Mouse (Mus musculus): ENCODE results near the gene Dse. TPM values are rescaled to one million over a fixed set of nuclear protein-coding genes. Genes with fewer than 3 reads are reported as not detected.

Dse gene
- total RNA-seq, 2 experiments from 2014 or later, result 5.7 to 5.8 TPM

- peak; percentile 53 for DNase-seq (ENCODE audit: low spot score)
- intact Hi-C loops (cut with DNase I), result loop anchor here (5.0 kb wide), 1 partner anchor 76 kb away; the partner anchor contains the start of gene Tspyl1
These were observed 1.1 kb downstream of the Dse start for GRCm38 (mm10) chr10:34206436-34206782.

GRCm38 (mm10) chr10:34205825-34206224 is 1.7 kb downstream of the Dse start:
- no peak for DNase-seq (ENCODE audit: low spot score)
- intact Hi-C loops (cut with DNase I), result loop anchor here (5.0 kb wide), 1 partner anchor 76 kb away; the partner anchor contains the start of gene Tspyl1

GRCm38 (mm10) chr10:34200689-34201088 is 6.8 kb downstream of the Dse start:
- peak; percentile 7 for DNase-seq (ENCODE audit: low spot score)
- intact Hi-C loops (cut with DNase I), result no loop called here

DNA sequence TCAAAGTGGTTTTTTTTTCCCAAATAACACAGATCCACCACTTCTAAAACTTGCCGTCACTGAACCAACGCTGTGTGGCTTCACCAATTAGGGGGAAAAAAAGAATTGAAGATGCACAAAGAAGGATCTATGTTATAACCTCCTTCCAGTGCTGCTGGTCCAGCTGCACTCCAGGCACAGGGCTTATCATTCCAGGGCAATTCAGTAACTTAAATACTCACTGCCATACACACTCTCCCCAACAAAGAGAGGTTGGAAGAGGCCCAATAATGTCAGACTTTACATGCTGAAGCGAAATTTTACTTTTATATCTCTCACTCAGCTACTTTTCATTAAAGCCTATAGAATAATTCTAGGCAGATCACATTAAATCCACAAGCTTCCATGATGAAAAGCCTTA is 8.9 kb downstream of the Dse start:
- DNase-seq (ENCODE audit: low spot score), result no peak
- intact Hi-C loops (cut with DNase I), result no loop called here

DNA sequence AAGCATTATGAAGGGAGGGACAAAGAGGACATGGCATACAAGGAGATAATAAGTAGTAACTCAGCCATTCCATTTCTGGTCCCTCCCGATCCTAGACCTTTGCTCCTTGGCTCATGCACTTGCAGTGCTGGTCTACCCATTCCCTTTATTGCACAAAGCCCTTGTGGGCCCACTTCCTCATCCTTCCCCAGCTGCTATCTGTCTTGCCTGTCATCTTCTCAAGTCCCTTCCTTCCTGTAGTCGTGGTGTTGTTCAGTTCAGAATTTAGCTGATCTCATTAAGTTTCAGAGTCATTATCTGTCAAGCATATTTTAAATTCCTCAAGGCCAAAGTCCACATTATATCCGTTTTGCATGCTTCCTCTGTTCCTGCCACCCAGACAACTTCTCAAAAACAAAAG is 9.5 kb downstream of the Dse start:
- peak; percentile 2 for DNase-seq (ENCODE audit: low spot score)
- intact Hi-C loops (cut with DNase I), result no loop called here

DNA sequence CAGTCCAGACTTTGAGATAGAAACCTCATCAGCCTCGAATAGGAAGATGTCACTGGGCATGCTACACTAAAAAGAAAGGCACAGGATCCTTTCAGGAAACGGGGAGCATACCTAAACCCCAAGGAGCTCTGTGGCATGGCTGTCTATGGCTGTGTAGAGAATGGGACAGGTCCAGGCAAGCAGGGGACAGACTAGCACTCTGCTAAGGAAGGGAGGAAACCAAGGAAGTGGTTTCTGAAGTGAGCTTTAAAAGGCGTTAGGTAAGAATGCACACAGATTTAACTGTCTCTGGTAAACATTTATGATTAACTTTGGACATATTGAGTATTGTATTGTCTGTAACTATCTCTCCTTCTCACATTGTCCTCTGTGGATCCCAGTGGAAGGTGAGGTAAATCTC is 10.2 kb downstream of the Dse start:
- no peak for DNase-seq (ENCODE audit: low spot score)
- intact Hi-C loops (cut with DNase I), result no loop called here

DNA sequence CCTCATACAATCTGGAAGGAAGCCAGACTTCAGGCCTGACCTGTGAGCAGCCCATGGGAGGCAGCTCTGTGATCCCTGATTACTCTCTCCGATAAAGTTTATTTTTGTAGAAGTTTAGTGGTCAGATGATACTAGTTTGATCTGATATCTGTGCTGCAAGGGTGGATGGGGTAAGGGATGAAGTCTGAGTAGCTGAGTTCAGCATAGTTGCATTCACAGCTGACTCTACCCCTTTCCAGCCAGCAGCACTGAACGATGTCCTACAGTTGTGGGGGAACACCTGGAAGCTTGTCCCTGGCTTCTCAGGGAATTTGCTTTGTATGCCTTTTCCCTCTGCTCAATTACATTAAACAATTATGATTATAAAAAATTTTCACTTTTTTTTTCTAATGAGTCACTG is 12.6 kb downstream of the Dse start:
- DNase-seq (ENCODE audit: low spot score), result no peak
- intact Hi-C loops (cut with DNase I), result no loop called here

GRCm38 (mm10) chr10:34194503-34194902 is 13.0 kb downstream of the Dse start:
- intact Hi-C loops (cut with DNase I), result no loop called here
- no peak for DNase-seq (ENCODE audit: low spot score)

- intact Hi-C loops (cut with DNase I), result no loop called here
- no peak for DNase-seq (ENCODE audit: low spot score)
These were observed 20.8 kb downstream of the Dse start for GRCm38 (mm10) chr10:34186571-34187260.

DNA sequence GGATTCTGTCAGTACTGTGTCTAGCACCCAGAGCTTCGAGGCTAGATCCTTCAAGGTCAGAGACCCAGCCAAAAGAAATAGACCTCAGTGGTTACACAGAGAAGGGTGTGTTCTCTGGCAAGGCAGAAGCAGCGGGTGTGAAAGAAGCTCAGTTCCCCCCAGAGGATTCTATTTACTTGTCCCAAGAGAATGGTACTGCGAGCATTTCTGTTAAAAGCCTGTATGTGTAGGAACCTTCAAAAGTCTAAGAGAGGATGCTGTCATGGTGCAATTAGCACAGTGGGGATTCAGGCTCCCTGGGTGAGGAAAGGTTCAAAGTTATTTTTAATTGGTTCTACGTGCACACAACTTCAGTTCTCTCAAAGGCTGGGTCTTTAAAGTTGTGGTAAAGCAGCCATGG is 22.0 kb downstream of the Dse start:
- DNase-seq (ENCODE audit: low spot score), result no peak
- intact Hi-C loops (cut with DNase I), result no loop called here

GRCm38 (mm10) chr10:34184956-34185355 is 22.6 kb downstream of the Dse start:
- intact Hi-C loops (cut with DNase I), result no loop called here
- no peak for DNase-seq (ENCODE audit: low spot score)

GRCm38 (mm10) chr10:34183731-34184130 is 23.8 kb downstream of the Dse start:
- DNase-seq (ENCODE audit: low spot score), result no peak
- intact Hi-C loops (cut with DNase I), result no loop called here

DNA sequence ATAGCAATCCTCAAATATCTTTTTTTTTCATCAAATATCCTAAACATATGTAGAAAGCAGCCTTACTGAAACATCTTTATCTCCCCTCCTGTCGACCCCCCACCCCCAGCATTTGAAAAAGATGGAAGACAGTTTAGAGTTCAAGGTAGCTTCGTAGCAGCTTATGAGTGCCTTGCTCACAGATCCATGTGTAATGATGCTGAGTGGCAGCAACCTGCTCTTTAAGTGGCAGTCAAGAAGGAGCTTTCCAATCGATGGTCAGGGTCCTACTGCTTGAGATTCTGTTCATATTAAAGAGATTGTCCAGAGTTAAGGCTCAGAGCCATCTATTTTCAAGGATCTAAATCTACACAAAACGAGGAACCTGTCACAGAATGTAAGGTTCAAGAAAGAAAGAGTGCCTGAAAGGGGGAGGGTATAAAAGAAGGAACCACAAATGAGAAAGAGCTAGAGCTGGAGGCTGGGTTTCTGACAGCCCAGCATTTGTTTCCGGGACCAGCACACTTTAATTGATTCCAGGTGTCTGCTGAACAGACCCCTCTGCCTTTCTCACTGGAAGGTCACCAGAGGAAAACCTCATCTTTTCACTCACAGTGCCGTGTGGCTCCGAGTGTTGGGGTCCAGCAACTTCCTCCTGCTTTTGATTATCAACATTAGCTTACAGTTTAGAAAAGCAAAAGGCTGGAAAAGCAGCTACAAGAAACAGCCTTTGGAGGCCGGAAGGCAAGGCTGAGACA is 31.5 kb downstream of the Dse start:
- DNase-seq (ENCODE audit: low spot score), result no peak
- intact Hi-C loops (cut with DNase I), result no loop called here

DNA sequence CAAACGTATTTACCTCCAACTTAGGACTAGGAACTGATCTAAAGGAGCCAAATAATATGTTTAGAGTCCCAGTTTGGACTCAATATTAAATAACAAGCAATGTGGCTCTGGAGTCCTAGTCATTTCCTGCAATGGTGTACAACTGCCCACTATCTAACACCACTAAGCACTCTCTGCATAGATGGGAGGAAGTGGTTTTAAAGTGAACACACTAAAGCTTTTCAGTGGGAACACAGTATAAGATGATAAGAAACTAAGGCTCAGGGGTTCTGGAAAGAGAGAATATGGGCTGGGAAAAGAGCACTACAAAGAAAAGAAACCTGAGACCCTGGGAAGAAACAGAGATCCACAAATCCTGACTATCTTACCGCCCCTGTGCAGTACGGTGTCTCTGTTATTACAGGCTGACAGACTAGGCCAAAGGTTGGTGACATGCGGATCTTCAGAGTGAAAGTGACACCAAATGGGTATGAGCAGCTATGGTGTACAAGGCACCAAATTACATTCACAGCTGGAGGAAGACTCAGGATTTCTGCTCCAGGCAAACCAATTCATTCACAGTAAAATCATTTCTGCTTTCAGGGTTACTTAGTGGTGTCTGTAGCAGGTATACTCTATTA is 34.7 kb downstream of the Dse start:
- DNase-seq (ENCODE audit: low spot score), result no peak
- intact Hi-C loops (cut with DNase I), result no loop called here

DNA sequence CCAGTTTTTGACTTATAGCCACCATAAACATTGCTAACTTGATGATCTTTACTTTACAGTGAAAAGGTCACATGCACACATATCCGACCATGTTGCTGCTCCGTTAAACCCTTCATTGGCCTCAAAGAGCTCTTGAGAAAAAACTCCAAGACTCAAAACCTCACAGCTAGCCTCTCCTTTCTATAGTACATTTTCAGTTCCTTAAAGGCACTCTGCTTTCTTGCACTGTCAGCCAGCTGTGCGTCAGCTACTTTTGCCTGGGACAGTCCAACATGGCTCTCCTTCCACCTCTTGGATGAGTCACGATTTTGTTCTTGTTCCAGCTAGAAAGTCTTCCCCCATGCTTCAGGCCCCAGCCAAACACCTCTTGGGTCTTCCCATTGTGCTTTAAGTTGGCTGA is 35.9 kb downstream of the Dse start:
- DNase-seq (ENCODE audit: low spot score), result peak; percentile 7
- intact Hi-C loops (cut with DNase I), result no loop called here

GRCm38 (mm10) chr10:34171191-34171590 is 36.3 kb downstream of the Dse start:
- intact Hi-C loops (cut with DNase I), result no loop called here
- DNase-seq (ENCODE audit: low spot score), result no peak

DNA sequence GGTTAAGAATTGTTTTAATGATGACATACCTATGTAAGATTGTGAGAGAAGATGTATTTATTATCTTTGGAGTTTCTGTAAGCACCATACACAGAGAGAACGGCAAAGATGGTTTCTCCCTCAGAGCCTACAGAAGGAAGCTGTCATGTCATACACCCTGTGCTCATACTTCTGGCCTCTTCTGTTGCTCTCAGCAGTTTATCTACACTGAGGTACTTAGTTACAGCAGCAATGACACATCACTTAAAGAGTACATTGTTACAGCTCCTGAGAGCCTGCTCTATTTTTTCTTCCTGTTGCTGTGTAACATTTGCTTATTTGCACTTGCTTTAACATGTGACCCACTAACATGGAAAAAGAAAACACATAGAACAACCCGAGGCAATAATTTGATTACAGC is 40.5 kb downstream of the Dse start:
- DNase-seq (ENCODE audit: low spot score), result no peak
- intact Hi-C loops (cut with DNase I), result no loop called here

- intact Hi-C loops (cut with DNase I), result no loop called here
- no peak for DNase-seq (ENCODE audit: low spot score)
These were observed 51.5 kb downstream of the Dse start for GRCm38 (mm10) chr10:34155796-34156554.

GRCm38 (mm10) chr10:34151827-34152226 is 55.7 kb downstream of the Dse start:
- intact Hi-C loops (cut with DNase I), result loop anchor here (5.0 kb wide), 2 partner anchors 130 to 175 kb away; partner anchors contain the start of gene Tspyl1
- DNase-seq (ENCODE audit: low spot score), result no peak

DNA sequence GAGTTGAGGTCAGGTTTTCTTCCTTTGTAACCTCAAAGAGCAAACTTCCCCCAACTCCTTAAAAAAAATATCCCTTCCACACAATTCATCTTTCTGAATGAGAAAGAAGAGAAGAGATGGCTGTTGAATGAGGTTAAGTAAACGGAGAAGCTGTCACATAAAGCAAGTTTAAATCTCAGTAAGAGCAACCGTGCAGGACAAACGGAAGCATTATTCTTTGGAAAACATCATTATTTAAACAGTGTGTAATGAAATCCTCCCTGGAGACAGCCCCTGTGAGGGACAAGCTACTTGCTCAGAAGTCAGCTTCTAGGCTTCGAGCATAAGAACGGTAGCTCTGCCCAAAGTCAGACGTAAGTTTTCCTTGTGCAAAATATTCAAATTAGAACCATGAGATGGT is 57.1 kb downstream of the Dse start:
- intact Hi-C loops (cut with DNase I), result loop anchor here (5.0 kb wide), 2 partner anchors 132 to 177 kb away; partner anchors contain the start of gene Tspyl1
- no peak for DNase-seq (ENCODE audit: low spot score)

Data from heart, postnatal 25 days (tissue).